Mouse (Mus musculus) adrenal gland (tissue): ENCODE results near the gene Prkcq.

Experiments
- intact Hi-C: fragments of 180-260 bp; cut with DNase I; formaldehyde crosslinking; loops from one replicate; pipeline ENCODE4 v1.15.1; 2025

Prkcq gene

DNA sequence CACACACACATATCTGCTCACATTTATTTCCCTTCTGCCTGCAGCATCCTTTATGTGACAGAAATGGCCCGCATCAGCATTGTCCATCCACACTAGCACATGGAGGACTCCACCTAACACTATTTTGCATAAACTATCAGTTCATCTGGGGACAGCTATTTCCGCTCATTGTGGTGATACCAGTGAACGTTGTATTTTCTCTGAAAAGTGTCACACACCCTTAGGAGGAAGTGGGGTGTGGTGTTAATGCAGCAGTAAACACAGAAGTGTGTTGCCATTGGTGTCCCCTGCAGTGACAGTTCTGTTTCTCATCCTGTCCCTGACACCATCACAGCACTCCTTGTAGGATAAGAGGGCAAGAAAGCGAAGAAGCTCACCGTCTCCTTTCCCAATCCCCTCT is 46.2 kb downstream of the Prkcq start:
- intact Hi-C loops: no loop called here

GRCm38 (mm10) chr2:11219262-11219661 is 47.4 kb downstream of the Prkcq start:
- intact Hi-C loops: no loop called here

DNA sequence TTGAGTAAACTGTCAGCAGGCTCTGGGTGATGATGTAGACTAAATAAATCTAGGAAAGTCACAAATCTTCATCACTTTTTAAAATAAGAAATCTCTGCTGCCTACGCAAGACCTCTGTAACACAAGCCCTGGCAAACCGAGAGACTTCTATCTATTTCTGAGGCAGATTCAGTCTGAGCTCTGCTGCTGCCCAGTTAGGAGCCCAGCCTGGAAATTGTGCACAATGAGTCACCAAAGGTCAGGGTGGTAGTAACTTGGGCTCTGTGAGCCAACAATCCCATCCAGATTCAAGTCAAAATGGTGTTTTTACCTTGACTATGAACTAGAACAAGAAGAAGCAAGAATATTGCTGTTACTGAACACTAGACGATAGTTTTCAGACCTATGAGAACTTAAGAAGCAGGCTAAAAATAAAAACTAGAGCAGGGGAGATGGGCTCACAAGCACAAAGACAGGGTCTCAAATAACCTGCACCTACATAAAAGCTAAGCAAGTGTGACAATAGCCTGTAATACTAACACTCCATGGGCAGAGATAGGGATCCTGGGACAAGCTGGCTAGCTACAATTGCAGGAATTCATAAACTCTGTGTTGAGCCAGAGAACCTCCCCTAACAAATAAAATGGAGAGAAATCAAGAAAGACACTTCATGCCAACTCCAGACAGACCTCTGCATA is 53.0 kb downstream of the Prkcq start:
- intact Hi-C loops: no loop called here

DNA sequence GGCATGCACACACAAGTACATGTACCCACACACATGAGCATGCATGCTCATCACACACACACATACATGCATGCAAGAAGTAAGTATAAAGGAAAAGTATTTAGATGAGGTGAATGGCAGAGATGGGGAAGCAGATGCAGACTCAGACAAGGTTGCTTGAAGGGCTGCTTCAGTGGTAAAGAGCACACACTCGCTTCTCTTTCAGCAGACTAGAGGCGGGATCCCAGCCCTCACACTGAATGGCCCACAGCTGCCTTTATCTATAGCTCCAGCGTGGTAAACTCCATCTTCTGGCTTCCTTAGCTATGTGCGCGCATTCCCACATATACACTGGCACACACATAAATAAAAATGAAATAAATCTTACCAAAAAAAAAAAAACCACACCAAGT is 53.6 kb downstream of the Prkcq start:
- intact Hi-C loops: no loop called here

GRCm38 (mm10) chr2:11226555-11226954 is 54.6 kb downstream of the Prkcq start:
- intact Hi-C loops: no loop called here

DNA sequence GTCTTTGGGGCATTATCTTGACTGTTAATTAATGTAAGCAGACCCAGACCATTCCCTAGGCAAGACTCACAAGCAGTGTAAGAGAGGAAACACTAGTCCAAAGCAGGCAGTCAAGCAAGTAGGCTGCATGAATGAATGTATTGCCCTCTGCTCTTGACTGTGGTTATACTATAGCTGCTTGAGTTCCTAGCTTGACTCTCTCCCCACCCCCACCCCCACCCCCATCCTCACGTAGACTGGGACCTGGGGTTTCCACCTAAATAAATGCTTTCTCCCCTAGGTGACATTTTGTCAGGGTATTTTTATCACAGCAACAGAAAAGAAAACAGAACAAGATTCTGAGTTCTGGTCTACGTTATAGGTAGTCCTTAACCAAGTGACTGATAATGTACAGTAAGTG is 57.2 kb downstream of the Prkcq start:
- intact Hi-C loops: no loop called here

GRCm38 (mm10) chr2:11231118-11231517 is 59.2 kb downstream of the Prkcq start:
- intact Hi-C loops: no loop called here

GRCm38 (mm10) chr2:11231988-11232387 is 60.1 kb downstream of the Prkcq start:
- intact Hi-C loops: no loop called here

DNA sequence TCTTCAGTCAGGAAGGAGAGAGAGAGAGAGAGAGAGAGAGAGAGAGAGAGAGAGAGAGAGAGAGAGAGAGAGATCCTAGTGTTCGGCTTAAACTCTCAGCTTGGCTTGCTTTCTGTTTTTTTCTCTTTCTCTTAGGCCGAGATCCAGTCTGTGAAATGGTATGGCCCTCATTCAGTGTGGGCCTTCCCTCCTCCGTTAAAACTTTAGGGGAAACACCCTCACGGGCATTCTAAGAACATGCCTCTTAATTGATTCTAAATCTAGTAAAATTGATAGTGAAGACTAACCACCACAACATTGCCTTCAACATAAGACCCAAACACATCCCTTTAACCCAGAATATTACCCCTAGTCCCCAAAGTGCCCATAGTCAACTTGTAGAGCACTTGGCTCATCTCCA is 66.3 kb downstream of the Prkcq start:
- intact Hi-C loops: no loop called here

- intact Hi-C loops: no loop called here
Observed at GRCm38 (mm10) chr2:11239523-11239922, 67.6 kb downstream of the Prkcq start.

- intact Hi-C loops: no loop called here
Observed at GRCm38 (mm10) chr2:11245926-11246325, 74.0 kb downstream of the Prkcq start.

DNA sequence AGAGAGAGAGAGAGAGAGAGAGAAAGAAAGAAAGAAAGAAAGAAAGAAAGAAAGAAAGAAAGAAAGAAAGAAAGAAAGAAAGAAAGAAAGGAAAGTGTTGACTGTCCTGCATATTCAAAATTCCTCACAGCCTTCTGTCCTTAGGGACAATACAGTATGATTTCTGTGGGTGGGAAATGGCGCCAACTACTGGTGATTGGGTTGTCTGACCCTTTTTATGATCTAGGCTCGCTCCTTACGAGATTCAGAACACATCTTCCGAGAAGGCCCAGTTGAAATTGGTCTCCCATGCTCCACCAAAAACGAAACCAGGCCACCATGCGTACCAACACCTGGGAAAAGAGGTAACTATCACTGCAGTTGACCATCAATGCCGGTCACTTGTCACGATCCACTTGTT is 82.0 kb downstream of the Prkcq start:
- intact Hi-C loops: loop anchor here (5.0 kb wide), 1 partner anchor 142 kb away; no protein-coding TSS in a partner anchor

DNA sequence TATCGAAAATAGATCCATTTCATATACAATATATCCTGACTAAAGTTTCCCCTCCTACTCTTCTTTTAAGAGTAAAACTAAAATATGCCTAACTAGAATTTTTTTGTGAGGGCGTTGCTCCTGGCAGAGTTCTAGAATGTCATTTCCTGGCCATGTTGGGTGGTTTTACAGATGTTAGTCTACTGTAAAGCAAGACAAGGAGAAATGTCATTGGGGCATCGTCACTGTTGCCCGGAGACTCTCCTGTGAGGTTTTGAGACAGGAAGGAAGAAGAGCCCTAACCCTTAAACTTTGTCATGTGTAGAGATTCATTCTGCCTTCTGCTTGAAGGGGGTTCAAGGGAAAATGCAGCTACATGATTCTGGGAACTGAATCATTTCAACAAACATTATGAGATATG is 82.5 kb downstream of the Prkcq start:
- intact Hi-C loops: loop anchor here (5.0 kb wide), 1 partner anchor 142 kb away; no protein-coding TSS in a partner anchor

DNA sequence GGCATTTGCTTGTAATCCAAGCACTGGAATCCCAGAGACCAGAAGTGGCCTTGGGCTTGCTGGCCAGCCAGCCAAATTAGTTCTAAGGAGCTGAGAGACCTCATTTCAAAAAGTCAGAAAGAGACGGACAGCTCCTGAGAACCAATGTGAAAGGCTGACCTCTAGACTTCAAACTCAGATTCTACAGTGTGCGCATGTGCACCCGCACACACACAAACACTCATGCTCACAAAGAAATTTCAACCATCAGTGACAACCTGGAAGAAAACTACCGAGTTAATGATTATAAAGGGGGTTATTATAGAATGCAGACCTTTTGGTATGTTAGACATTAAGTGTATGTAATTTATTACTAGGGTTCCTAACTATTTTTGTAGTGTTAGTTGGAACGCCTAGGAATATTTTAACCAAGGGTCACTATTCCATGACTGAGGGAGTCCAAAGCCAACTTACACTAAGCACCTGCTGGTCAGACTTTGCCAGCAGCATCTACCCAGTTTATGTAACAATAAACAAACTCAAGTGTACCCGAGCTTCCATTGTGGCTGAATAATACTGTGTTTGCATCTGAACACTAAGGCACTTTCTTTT is 85.4 kb downstream of the Prkcq start:
- intact Hi-C loops: no loop called here

- intact Hi-C loops: no loop called here
Observed at GRCm38 (mm10) chr2:11258181-11258580, 86.3 kb downstream of the Prkcq start.

DNA sequence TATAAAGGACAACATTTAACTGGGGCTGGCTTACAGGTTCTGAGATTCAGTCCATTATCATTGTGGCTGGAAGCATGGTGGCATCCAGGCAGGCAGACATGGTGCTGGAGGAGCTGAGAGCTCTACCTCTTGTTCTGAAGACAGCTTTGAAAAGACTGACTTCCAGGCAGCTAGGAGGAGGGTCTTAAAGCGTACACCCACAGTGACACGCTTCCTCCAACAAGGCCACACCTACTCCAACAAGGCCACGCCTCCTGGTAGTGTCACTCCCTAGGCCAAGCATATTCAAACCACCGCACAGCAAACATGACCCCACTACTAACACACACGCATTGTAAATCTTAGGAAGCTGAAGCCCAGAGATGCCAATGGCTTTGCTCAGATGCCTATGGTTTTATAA is 87.5 kb downstream of the Prkcq start:
- intact Hi-C loops: no loop called here

DNA sequence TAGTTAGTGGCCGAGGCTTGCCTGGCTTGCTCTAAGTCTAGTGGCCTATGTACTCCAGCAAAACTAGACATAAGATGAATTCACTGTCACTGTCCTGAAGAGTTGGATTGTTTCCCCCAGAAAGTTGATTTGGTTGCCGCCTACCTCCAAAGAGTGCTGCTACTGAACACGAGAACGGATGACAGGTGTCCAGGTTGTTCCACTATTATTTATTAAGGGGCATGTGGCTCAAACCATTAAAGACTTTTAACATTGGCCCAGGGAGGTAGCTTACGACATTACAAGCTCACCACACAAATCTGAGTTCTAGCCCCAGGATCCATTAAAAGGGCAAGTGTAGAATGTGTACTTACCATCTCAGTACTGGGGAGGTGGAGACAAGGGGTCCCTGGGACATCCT is 92.9 kb downstream of the Prkcq start:
- intact Hi-C loops: no loop called here

GRCm38 (mm10) chr2:11265455-11265854 is 93.5 kb downstream of the Prkcq start:
- intact Hi-C loops: no loop called here

DNA sequence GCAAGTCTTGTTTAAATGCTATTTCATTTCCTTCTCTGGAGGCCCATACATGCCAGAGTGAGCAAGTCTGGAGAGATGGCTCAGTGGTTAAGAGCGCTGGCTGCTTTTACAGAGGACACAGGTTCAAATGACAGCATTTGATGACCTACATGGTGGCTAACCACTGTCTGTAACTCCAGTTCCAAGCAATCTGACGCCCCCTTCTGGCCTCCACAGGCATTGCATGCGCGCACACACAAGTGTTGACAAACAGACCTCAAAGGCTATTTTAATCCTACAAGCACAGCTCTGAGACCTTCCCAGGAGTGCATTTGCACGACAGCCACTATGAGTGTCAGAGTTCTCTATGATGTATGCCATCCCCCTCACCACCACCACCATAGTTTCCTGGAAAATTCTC is 94.4 kb downstream of the Prkcq start:
- intact Hi-C loops: no loop called here

DNA sequence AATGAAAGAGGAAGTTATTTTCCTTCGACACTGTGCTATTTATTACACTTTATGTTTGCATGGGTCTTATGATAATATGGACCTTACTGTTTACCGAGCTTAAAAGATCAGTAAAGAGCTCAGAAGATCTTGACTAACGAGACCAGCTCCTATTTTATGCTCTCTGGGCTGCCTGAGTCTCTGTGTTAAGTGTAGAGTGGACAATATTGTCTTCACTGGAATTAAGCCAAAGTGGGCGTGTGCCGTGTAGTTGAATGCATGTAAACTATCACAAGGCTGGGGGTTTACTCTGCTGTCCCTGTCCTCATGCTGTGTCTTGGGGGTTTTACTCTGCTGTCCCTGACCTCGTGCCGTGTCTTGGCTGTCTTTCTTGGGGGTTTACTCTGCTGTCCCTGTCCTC is 107.1 kb downstream of the Prkcq start:
- intact Hi-C loops: no loop called here

- intact Hi-C loops: loop anchor here (10.0 kb wide), 1 partner anchor 165 kb away; no protein-coding TSS in a partner anchor
Observed at GRCm38 (mm10) chr2:11280247-11280646, 108.3 kb downstream of the Prkcq start.

GRCm38 (mm10) chr2:11287834-11288530 is 116.1 kb downstream of the Prkcq start:
- intact Hi-C loops: loop anchor here (10.0 kb wide), 1 partner anchor 173 kb away; no protein-coding TSS in a partner anchor

DNA sequence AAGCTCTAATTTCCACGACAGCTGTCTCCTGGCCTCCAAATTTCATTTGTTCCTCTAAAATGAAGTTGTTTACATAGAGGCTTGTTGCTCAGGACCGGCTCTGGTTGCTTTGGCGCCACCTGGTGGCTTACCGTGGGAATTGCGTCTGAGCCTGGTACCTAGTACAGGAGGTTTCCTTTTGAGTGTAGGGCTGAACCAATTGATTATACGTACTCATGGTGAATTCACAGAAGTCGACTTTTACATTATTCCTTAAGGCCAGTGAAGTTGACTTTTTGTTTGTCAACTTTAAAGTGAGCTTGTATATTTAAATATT is 116.6 kb downstream of the Prkcq start:
- intact Hi-C loops: loop anchor here (10.0 kb wide), 1 partner anchor 174 kb away; no protein-coding TSS in a partner anchor
